Mouse (Mus musculus): Measurements from ENCODE around the gene Rrh.
"Not testable (repeated sequence)": the region's sequence is repeated elsewhere in the genome, so short reads cannot be mapped to it uniquely, and the experiment has no call there.

Rrh gene

DNA sequence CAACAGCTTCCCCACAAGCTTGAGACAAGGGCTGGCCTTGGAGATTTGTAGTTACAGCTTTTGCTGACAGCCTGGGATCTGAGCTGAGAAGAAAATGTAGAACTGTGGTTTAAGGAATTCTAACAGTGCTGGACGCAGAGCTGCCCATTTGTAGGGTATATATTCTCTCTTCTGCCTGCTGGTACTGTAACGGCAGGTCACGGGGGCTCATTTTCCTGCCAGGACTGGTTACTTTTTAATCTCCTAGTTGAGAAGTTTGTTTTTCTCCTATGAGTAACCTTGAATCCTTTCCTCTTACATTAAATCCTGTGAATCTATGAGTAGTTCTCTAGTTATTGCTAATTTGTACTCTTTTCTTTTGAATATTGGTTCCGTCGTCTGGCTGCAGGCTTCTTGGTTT is 28.6 kb downstream of the Rrh start:
- ATAC-seq (ENCODE audit: insufficient number of reproducible peaks, low FRiP score, low TSS enrichment): no peak

DNA sequence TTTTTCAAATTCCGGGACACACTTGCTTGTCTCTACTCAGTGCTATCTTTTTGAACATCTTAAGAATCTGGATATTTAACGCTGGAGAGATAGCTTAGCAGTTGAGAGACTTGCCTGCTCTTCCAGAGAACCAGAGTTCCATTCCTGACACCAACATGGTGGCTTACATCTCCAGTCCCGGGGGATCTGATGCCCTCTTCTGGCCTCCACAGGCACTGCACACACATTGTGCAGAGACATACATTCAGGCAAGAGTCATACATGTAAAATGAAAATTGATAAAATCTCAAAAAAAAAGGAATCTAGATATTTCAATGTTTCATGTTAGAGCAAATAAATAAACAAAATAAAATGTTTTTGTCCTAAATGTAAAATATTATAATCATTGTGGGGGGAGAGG is 39.6 kb downstream of the Rrh start:
- ATAC-seq (ENCODE audit: insufficient number of reproducible peaks, low FRiP score, low TSS enrichment): no peak

DNA sequence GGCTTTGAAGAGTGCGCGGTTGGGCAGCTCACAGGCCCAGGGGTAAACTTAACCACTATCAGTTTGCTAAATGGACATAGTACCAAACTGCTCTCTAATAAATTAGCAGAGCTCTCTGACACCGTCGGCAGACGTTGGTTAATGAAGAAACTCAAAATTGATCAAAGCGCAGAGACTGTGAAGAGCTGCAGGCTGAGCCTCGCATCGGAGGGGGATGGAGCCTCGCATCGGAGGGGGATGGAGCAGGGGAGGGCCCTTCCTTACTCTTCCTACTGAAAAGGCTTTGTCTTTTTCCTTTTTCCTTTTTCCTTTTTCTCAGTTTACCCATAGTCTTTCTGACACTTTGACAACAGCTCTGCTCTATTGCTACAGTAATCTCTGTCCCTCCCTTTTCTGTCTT is 41.0 kb downstream of the Rrh start:
- no peak for ATAC-seq (ENCODE audit: insufficient number of reproducible peaks, low FRiP score, low TSS enrichment)

DNA sequence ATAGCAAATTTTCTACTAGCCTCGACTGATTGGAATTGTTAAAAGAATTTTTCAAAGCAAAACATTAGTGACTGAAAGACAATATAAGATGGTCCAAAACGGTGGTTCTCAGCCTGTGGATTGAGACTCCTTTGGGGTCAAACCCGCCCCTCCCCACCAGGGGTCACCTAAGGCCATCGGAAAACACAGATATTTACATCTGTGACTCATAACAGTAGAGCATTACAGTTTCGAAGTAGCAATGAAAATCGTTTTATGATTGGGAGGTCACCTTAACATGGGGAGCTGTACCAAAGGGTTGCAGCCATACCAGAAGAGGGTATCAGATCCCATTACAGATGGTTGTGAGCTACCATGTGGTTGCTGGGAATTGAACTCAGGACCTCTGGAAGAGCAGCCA is 51.2 kb downstream of the Rrh start:
- no peak for ATAC-seq (ENCODE audit: insufficient number of reproducible peaks, low FRiP score, low TSS enrichment)

DNA sequence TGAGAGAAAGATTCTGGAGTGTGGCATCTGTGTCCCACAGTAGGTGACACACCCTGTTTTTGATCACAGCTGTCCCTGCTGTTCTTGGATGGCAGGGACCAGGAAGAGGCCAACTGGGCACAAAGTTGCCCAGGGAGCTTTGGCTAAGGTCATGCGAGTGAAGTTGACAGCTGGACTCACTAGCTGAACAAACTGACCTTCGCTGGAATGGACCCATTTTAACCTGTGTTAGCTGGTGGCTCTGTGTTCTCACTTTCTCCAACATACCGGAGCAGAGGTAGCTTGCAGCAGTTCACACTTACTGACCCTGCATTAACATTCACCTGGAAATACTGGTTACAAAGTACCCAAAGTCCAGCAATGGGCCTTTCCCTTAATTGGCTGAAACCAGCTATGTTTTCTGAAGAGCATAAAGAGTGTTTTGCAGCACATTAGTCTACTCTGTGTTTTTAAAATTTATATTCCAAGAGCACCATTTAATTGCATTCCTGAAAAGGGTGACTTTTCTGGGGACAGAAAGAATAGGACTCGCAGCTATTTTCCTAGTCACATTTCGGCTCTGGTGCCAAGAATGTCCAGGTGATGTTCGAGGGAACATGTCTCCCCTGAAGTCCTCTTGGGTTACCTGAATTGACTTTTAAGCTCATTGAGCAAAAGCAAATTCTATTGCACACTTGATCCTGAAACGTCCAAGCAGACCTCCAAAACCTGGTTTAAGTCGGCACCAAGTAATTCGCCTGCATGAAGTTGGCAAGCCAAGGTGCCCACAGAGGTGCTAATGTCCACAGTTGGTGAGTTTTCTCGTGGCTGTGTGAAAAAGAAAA is 55.2 kb downstream of the Rrh start:
- ATAC-seq (ENCODE audit: insufficient number of reproducible peaks, low FRiP score, low TSS enrichment): no peak

DNA sequence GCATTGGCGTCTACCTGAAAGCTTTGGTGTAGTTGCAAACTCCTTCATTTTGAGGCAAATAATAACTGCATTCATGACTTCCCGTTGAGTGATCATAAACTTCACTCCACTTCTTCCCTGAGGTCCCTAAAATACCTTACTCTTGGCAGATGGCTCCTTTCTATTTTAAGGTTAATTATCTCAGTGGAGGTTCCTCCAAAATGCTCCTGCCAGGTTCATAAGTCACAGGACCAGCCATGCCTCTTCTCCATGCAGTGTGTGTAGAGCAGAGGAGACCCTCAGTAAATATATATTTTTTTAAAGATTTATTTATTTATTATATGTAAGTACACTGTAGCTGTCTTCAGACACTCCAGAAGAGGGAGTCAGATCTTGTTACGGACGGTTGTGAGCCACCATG is 56.3 kb downstream of the Rrh start:
- ATAC-seq (ENCODE audit: insufficient number of reproducible peaks, low FRiP score, low TSS enrichment): no peak

DNA sequence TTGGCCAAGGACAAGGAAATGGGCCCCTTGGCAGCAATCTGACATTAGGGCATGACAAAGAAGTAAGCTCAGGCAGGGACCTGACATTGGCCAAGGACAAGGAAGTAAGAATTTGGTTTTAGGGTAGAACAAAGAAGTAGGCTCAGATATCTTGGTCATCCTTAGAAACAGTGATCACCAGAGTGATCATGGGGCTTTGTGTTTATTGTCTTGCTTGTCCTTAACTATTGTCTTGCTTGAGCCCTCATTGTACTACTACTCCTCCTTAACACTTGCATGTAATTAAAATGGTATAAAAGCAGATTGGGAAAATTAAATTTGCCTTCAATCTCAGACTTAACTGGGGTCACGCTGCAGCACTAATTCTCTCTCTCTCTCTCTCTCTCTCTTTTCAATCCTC is 64.8 kb downstream of the Rrh start:
- ATAC-seq (ENCODE audit: insufficient number of reproducible peaks, low FRiP score, low TSS enrichment): not testable (repeated sequence)

DNA sequence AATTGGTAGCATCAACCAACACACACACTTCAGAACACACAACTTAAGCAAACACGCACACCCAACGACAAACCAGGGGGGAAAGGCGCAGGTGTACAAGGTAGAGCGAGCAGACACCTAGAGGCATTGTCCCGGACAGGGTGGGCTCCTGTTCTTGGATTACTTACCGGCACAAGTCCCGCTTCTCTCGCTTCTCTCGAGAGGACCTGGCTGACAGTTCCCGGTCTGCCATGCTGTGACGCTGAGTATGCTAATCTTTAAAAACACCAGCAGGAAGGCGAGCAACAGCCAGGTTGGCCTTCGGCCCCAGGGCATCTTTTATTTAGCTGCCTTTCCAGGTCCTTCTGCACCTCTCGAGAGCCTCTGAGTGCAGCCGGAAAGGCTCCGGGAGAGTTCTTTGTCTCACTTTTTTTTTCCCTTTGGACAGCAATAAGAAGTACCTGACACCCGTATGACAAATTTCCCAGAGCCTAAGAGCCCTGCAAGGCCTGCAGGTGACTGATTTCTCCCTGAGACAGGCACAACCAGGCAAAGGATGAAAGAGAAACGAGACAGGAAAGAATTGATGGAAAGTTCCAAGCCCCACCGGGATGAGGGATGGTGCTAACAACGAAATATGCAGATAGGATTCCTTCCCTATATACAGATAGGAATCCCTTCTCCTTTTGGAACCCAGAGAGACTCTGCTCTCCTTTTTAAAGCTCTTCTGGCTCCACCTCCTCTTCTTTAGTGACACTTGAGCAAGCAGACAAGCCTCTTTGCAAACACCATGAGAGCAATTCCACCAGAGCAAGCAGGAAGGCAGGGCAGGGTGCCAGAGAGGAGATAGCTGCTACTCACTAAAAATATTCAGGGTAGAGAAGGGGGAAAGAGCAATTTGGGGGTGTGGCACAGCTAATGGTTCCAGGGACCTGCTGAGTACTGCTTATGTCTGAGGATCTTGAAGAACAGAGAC is 67.5 kb downstream of the Rrh start, which contains the start of gene Egf:
Gene Egf, minus strand, starts transcription at position 667 of the 955 bp plus-strand sequence.
- 0 out of 2 replicates have a peak, but pooled peaks have one; percentile 31 for ATAC-seq (ENCODE audit: insufficient number of reproducible peaks, low FRiP score, low TSS enrichment)

Measured in cerebellum, adult (tissue).